Mouse (Mus musculus): ENCODE data around the gene Gm49325. TPM values are rescaled to one million over a fixed set of nuclear protein-coding genes. Genes with fewer than 3 reads are reported as not detected.
A peak's percentile ranks its signal among the peaks of the same experiment; 100 is the strongest.

The Gm49325 gene
- polyA plus RNA-seq, 1 experiment from 2014 or later, result not detected

- no peak for ATAC-seq (replicated peaks; ENCODE audit: low FRiP score)
- H3K4me1 ChIP-seq (replicated peaks; ENCODE audit: control insufficient read depth, insufficient read depth, low read length), result no peaks in the 10 kb centered on the region
Measured at GRCm38 (mm10) chr10:77613409-77613808, 7.4 kb downstream of the Gm49325 start.

GRCm38 (mm10) chr10:77615647-77616046, 9.7 kb downstream of the Gm49325 start:
- H3K36me3 ChIP-seq (ENCODE audit: control insufficient read depth, insufficient read depth, low read length), result peaks cover 9% of the 10 kb centered on the region; the same call in 1 of the 2 replicates
- no peak overlapping the region for H3K9ac ChIP-seq (ENCODE audit: low read length)
- no peak overlapping the region for H3K27ac ChIP-seq (ENCODE audit: low read depth, low read length)
- no peaks in the 10 kb centered on the region for H3K4me1 ChIP-seq (replicated peaks; ENCODE audit: control insufficient read depth, insufficient read depth, low read length)
- no peak overlapping the region for H3K4me3 ChIP-seq (ENCODE audit: low read depth, low read length)
- no peaks in the 10 kb centered on the region for H3K27me3 ChIP-seq (ENCODE audit: control insufficient read depth, insufficient read depth, low read length)
- DNase-seq (ENCODE audit: low spot score) (no peak), ATAC-seq (replicated peaks; ENCODE audit: low FRiP score) (no peak)
- 93% methylated on average over 8 of the region's 8 CpGs for WGBS
- H3K4me2 ChIP-seq (ENCODE audit: low read depth, low read length, severe bottlenecking), result no peak overlapping the region
- H3K9me3 ChIP-seq (ENCODE audit: control insufficient read depth, low read length), result no peaks in the 10 kb centered on the region

More at GRCm38 (mm10) chr10:77613409-77613808, 7.4 kb downstream of the Gm49325 start:
- Histone ChIP-seq H3K4me2 (ENCODE audit: low read depth, low read length, severe bottlenecking) (no peak overlapping the region), H3K27ac (ENCODE audit: low read depth, low read length) (no peak overlapping the region), H3K9me3 (ENCODE audit: control insufficient read depth, low read length) (no peaks in the 10 kb centered on the region), H3K27me3 (ENCODE audit: control insufficient read depth, insufficient read depth, low read length) (no peaks in the 10 kb centered on the region), H3K9ac (ENCODE audit: low read length) (no peak overlapping the region), H3K36me3 (ENCODE audit: control insufficient read depth, insufficient read depth, low read length) (peaks cover 10% of the 10 kb centered on the region; the same call in 1 of the 2 replicates), H3K4me3 (ENCODE audit: low read depth, low read length) (no peak overlapping the region)
- WGBS, result 87% methylated on average over 3 of the region's 3 CpGs
- no peak for DNase-seq (ENCODE audit: low spot score)

GRCm38 (mm10) chr10:77616166-77616565, 10.2 kb downstream of the Gm49325 start:
- DNase-seq (ENCODE audit: low spot score), result no peak
- no peak overlapping the region for H3K4me2 ChIP-seq (ENCODE audit: low read depth, low read length, severe bottlenecking)
- no peaks in the 10 kb centered on the region for H3K27me3 ChIP-seq (ENCODE audit: control insufficient read depth, insufficient read depth, low read length)
- no peak overlapping the region for H3K9ac ChIP-seq (ENCODE audit: low read length)
- peaks cover 6% of the 10 kb centered on the region; the same call in 1 of the 2 replicates for H3K36me3 ChIP-seq (ENCODE audit: control insufficient read depth, insufficient read depth, low read length)
- H3K9me3 ChIP-seq (ENCODE audit: control insufficient read depth, low read length), result no peaks in the 10 kb centered on the region
- H3K27ac ChIP-seq (ENCODE audit: low read depth, low read length), result no peak overlapping the region
- 94% methylated on average over 9 of the region's 9 CpGs for WGBS
- ATAC-seq (replicated peaks; ENCODE audit: low FRiP score), result no peak
- no peak overlapping the region for H3K4me3 ChIP-seq (ENCODE audit: low read depth, low read length)
- H3K4me1 ChIP-seq (replicated peaks; ENCODE audit: control insufficient read depth, insufficient read depth, low read length), result no peaks in the 10 kb centered on the region

GRCm38 (mm10) chr10:77616926-77617325, 10.9 kb downstream of the Gm49325 start:
- no peak overlapping the region for H3K4me2 ChIP-seq (ENCODE audit: low read depth, low read length, severe bottlenecking)
- 0 out of 2 replicates have a peak, but pooled peaks cover 3% of the 10 kb centered on the region for H3K4me1 ChIP-seq (replicated peaks; ENCODE audit: control insufficient read depth, insufficient read depth, low read length)
- H3K4me3 ChIP-seq (ENCODE audit: low read depth, low read length), result no peak overlapping the region
- peaks cover 6% of the 10 kb centered on the region; the same call in 1 of the 2 replicates for H3K36me3 ChIP-seq (ENCODE audit: control insufficient read depth, insufficient read depth, low read length)
- no peaks in the 10 kb centered on the region for H3K27me3 ChIP-seq (ENCODE audit: control insufficient read depth, insufficient read depth, low read length)
- no peak for ATAC-seq (replicated peaks; ENCODE audit: low FRiP score)
- H3K27ac ChIP-seq (ENCODE audit: low read depth, low read length), result no peak overlapping the region
- H3K9ac ChIP-seq (ENCODE audit: low read length), result no peak overlapping the region
- WGBS, result 93% methylated on average over 7 of the region's 7 CpGs
- DNase-seq (ENCODE audit: low spot score), result no peak
- no peaks in the 10 kb centered on the region for H3K9me3 ChIP-seq (ENCODE audit: control insufficient read depth, low read length)

GRCm38 (mm10) chr10:77621546-77621945, 15.5 kb downstream of the Gm49325 start:
- 77% methylated on average over 8 of the region's 8 CpGs for WGBS
- H3K4me1 ChIP-seq (replicated peaks; ENCODE audit: control insufficient read depth, insufficient read depth, low read length), result peaks cover 10% of the 10 kb centered on the region; the same call in 1 of the 2 replicates
- no peaks in the 10 kb centered on the region for H3K27me3 ChIP-seq (ENCODE audit: control insufficient read depth, insufficient read depth, low read length)
- peak overlapping the region; percentile 58 for H3K27ac ChIP-seq (ENCODE audit: low read depth, low read length)
- peak overlapping the region; percentile 97 for H3K4me3 ChIP-seq (ENCODE audit: low read depth, low read length)
- DNase-seq (ENCODE audit: low spot score) (no peak), ATAC-seq (replicated peaks; ENCODE audit: low FRiP score) (no peak)
- H3K4me2 ChIP-seq (ENCODE audit: low read depth, low read length, severe bottlenecking), result peak overlapping the region; percentile 70
- peak overlapping the region; percentile 95 for H3K9ac ChIP-seq (ENCODE audit: low read length)
- no peaks in the 10 kb centered on the region; the same call in 1 of the 2 replicates for H3K36me3 ChIP-seq (ENCODE audit: control insufficient read depth, insufficient read depth, low read length)
- H3K9me3 ChIP-seq (ENCODE audit: control insufficient read depth, low read length), result no peaks in the 10 kb centered on the region

- under 1% methylated on average over 88 of the region's 96 CpGs for WGBS
- H3K36me3 ChIP-seq (ENCODE audit: control insufficient read depth, insufficient read depth, low read length), result no peaks in the 10 kb centered on the region; the same call in 1 of the 2 replicates
- ATAC-seq (replicated peaks; ENCODE audit: low FRiP score) (peak; percentile 93), DNase-seq (ENCODE audit: low spot score) (peak; percentile 94)
- peak within 1 kb of the TSS; percentile 70 for H3K4me2 ChIP-seq (ENCODE audit: low read depth, low read length, severe bottlenecking)
- H3K27me3 ChIP-seq (ENCODE audit: control insufficient read depth, insufficient read depth, low read length), result no peaks in the 10 kb centered on the region
- peak within 1 kb of the TSS; percentile 97 for H3K4me3 ChIP-seq (ENCODE audit: low read depth, low read length)
- no peaks in the 10 kb centered on the region for H3K9me3 ChIP-seq (ENCODE audit: control insufficient read depth, low read length)
- H3K4me1 ChIP-seq (replicated peaks; ENCODE audit: control insufficient read depth, insufficient read depth, low read length), result peaks cover 10% of the 10 kb centered on the region; the same call in 1 of the 2 replicates
- peak within 1 kb of the TSS; percentile 58 for H3K27ac ChIP-seq (ENCODE audit: low read depth, low read length)
- peak within 1 kb of the TSS; percentile 95 for H3K9ac ChIP-seq (ENCODE audit: low read length)
Measured at GRCm38 (mm10) chr10:77622055-77622988, 16.3 kb downstream of the Gm49325 start, which contains the start of gene Ube2g2. Gene Ube2g2 (plus strand): TSS chr10:77622275.

- peak overlapping the region; percentile 95 for H3K9ac ChIP-seq (ENCODE audit: low read length)
- DNase-seq (ENCODE audit: low spot score) (no peak), ATAC-seq (replicated peaks; ENCODE audit: low FRiP score) (no peak)
- peak overlapping the region; percentile 70 for H3K4me2 ChIP-seq (ENCODE audit: low read depth, low read length, severe bottlenecking)
- H3K9me3 ChIP-seq (ENCODE audit: control insufficient read depth, low read length), result no peaks in the 10 kb centered on the region
- no peaks in the 10 kb centered on the region for H3K36me3 ChIP-seq (ENCODE audit: control insufficient read depth, insufficient read depth, low read length)
- H3K4me1 ChIP-seq (replicated peaks; ENCODE audit: control insufficient read depth, insufficient read depth, low read length), result peaks cover 10% of the 10 kb centered on the region; the same call in 1 of the 2 replicates
- peak overlapping the region; percentile 97 for H3K4me3 ChIP-seq (ENCODE audit: low read depth, low read length)
- WGBS, result 7% methylated on average over 8 of the region's 8 CpGs
- H3K27me3 ChIP-seq (ENCODE audit: control insufficient read depth, insufficient read depth, low read length), result no peaks in the 10 kb centered on the region
- H3K27ac ChIP-seq (ENCODE audit: low read depth, low read length), result no peak overlapping the region
Measured at GRCm38 (mm10) chr10:77623069-77623492, 17.1 kb downstream of the Gm49325 start.

GRCm38 (mm10) chr10:77623639-77624400, 17.8 kb downstream of the Gm49325 start:
- Histone ChIP-seq H3K4me1 (replicated peaks; ENCODE audit: control insufficient read depth, insufficient read depth, low read length) (peaks cover 10% of the 10 kb centered on the region; the same call in 1 of the 2 replicates), H3K4me2 (ENCODE audit: low read depth, low read length, severe bottlenecking) (peak overlapping the region; percentile 70), H3K27ac (ENCODE audit: low read depth, low read length) (no peak overlapping the region), H3K36me3 (ENCODE audit: control insufficient read depth, insufficient read depth, low read length) (no peaks in the 10 kb centered on the region), H3K9ac (ENCODE audit: low read length) (peak overlapping the region; percentile 95), H3K4me3 (ENCODE audit: low read depth, low read length) (peak overlapping the region; percentile 97), H3K9me3 (ENCODE audit: control insufficient read depth, low read length) (no peaks in the 10 kb centered on the region), H3K27me3 (ENCODE audit: control insufficient read depth, insufficient read depth, low read length) (no peaks in the 10 kb centered on the region)
- WGBS, result 90% methylated on average over 10 of the region's 10 CpGs
- ATAC-seq (replicated peaks; ENCODE audit: low FRiP score) (no peak), DNase-seq (ENCODE audit: low spot score) (no peak)

Measured in forebrain, embryonic 11.5 days (tissue).